Mouse (Mus musculus): ENCODE measurements around the gene Acaca. TPM values are rescaled to one million over a fixed set of nuclear protein-coding genes. Genes with fewer than 3 reads are reported as not detected.

Gene Acaca
- polyA plus RNA-seq, 1 experiment, result 29.9 TPM

- H3K79me3 ChIP-seq (ENCODE audit: low read depth), result peaks cover 45% of the 10 kb centered on the region
- no peaks in the 10 kb centered on the region for H3K27me3 ChIP-seq (ENCODE audit: control insufficient read depth, insufficient read depth, insufficient read length)
- no peak overlapping the region for H3K4me3 ChIP-seq (ENCODE audit: insufficient read depth, poor library complexity, severe bottlenecking)
- no peak for TF ChIP-seq MYOD1 (IDR thresholded peaks at IDR 0.05; ENCODE audit: control insufficient read depth, insufficient read length, low read depth)
- TF ChIP-seq MYOG (IDR thresholded peaks at IDR 0.05; ENCODE audit: control insufficient read depth, extremely low read depth, insufficient read length), result no peak
- no peak for TF ChIP-seq MAX (IDR thresholded peaks at IDR 0.05)
- no peak for TF ChIP-seq CTCF (IDR thresholded peaks at IDR 0.05; ENCODE audit: control insufficient read depth, insufficient read depth, insufficient read length)
- no peak for TF ChIP-seq CEBPB (IDR thresholded peaks at IDR 0.05; ENCODE audit: low read depth)
- TF ChIP-seq USF1 (IDR thresholded peaks at IDR 0.05; ENCODE audit: low read depth), result no peak
- no peak for TF ChIP-seq FOSL1 (IDR thresholded peaks at IDR 0.05; ENCODE audit: insufficient read depth, low read length, poor library complexity, severe bottlenecking)
- peaks cover 4% of the 10 kb centered on the region for H3K36me3 ChIP-seq (ENCODE audit: control insufficient read depth, insufficient read depth)
- H3K79me2 ChIP-seq (ENCODE audit: control insufficient read depth, insufficient read depth), result peaks cover 66% of the 10 kb centered on the region
- no peak overlapping the region for H3ac ChIP-seq (ENCODE audit: control insufficient read depth, insufficient read length, low read depth)
Measured at GRCm38 (mm10) chr11:84181286-84181685, 51.8 kb downstream of the Acaca start.

- Histone ChIP-seq H3ac (ENCODE audit: control insufficient read depth, insufficient read length, low read depth) (no peak overlapping the region), H3K79me3 (ENCODE audit: low read depth) (peaks cover 38% of the 10 kb centered on the region), H3K79me2 (ENCODE audit: control insufficient read depth, insufficient read depth) (peaks cover 91% of the 10 kb centered on the region), H3K27me3 (ENCODE audit: control insufficient read depth, insufficient read depth, insufficient read length) (no peaks in the 10 kb centered on the region), H3K36me3 (ENCODE audit: control insufficient read depth, insufficient read depth) (no peaks in the 10 kb centered on the region), H3K4me3 (ENCODE audit: insufficient read depth, poor library complexity, severe bottlenecking) (no peak overlapping the region)
- TF ChIP-seq MYOD1 (IDR thresholded peaks at IDR 0.05; ENCODE audit: control insufficient read depth, insufficient read length, low read depth) (no peak), USF1 (IDR thresholded peaks at IDR 0.05; ENCODE audit: low read depth) (no peak), MYOG (IDR thresholded peaks at IDR 0.05; ENCODE audit: control insufficient read depth, extremely low read depth, insufficient read length) (no peak)
Measured at GRCm38 (mm10) chr11:84188530-84188929, 59.1 kb downstream of the Acaca start.

GRCm38 (mm10) chr11:84190581-84191233 is 61.2 kb downstream of the Acaca start:
- H3K27me3 ChIP-seq (ENCODE audit: control insufficient read depth, insufficient read depth, insufficient read length), result no peaks in the 10 kb centered on the region
- H3ac ChIP-seq (ENCODE audit: control insufficient read depth, insufficient read length, low read depth), result no peak overlapping the region
- peaks cover 78% of the 10 kb centered on the region for H3K79me2 ChIP-seq (ENCODE audit: control insufficient read depth, insufficient read depth)
- no peak overlapping the region for H3K4me3 ChIP-seq (ENCODE audit: insufficient read depth, poor library complexity, severe bottlenecking)
- H3K79me3 ChIP-seq (ENCODE audit: low read depth), result peaks cover 24% of the 10 kb centered on the region
- TF ChIP-seq USF1 (IDR thresholded peaks at IDR 0.05; ENCODE audit: low read depth) (no peak), MAX (IDR thresholded peaks at IDR 0.05) (no peak), FOSL1 (IDR thresholded peaks at IDR 0.05; ENCODE audit: insufficient read depth, low read length, poor library complexity, severe bottlenecking) (no peak), MYOD1 (IDR thresholded peaks at IDR 0.05; ENCODE audit: control insufficient read depth, insufficient read length, low read depth) (no peak), MYOG (IDR thresholded peaks at IDR 0.05; ENCODE audit: control insufficient read depth, extremely low read depth, insufficient read length) (no peak), CEBPB (IDR thresholded peaks at IDR 0.05; ENCODE audit: low read depth) (no peak), CTCF (IDR thresholded peaks at IDR 0.05; ENCODE audit: control insufficient read depth, insufficient read depth, insufficient read length) (no peak)
- peaks cover 5% of the 10 kb centered on the region for H3K36me3 ChIP-seq (ENCODE audit: control insufficient read depth, insufficient read depth)

GRCm38 (mm10) chr11:84193249-84193648 is 63.8 kb downstream of the Acaca start:
- peaks cover 21% of the 10 kb centered on the region for H3K36me3 ChIP-seq (ENCODE audit: control insufficient read depth, insufficient read depth)
- no peak for TF ChIP-seq MYOD1 (IDR thresholded peaks at IDR 0.05; ENCODE audit: control insufficient read depth, insufficient read length, low read depth)
- TF ChIP-seq CTCF (IDR thresholded peaks at IDR 0.05; ENCODE audit: control insufficient read depth, insufficient read depth, insufficient read length), result no peak
- no peak for TF ChIP-seq CEBPB (IDR thresholded peaks at IDR 0.05; ENCODE audit: low read depth)
- no peak for TF ChIP-seq MYOG (IDR thresholded peaks at IDR 0.05; ENCODE audit: control insufficient read depth, extremely low read depth, insufficient read length)
- TF ChIP-seq MAX (IDR thresholded peaks at IDR 0.05), result no peak
- no peak for TF ChIP-seq USF1 (IDR thresholded peaks at IDR 0.05; ENCODE audit: low read depth)
- no peak for TF ChIP-seq FOSL1 (IDR thresholded peaks at IDR 0.05; ENCODE audit: insufficient read depth, low read length, poor library complexity, severe bottlenecking)
- no peak overlapping the region for H3ac ChIP-seq (ENCODE audit: control insufficient read depth, insufficient read length, low read depth)
- no peak overlapping the region for H3K4me3 ChIP-seq (ENCODE audit: insufficient read depth, poor library complexity, severe bottlenecking)
- H3K79me2 ChIP-seq (ENCODE audit: control insufficient read depth, insufficient read depth), result peaks cover 56% of the 10 kb centered on the region
- H3K27me3 ChIP-seq (ENCODE audit: control insufficient read depth, insufficient read depth, insufficient read length), result no peaks in the 10 kb centered on the region
- H3K79me3 ChIP-seq (ENCODE audit: low read depth), result peaks cover 16% of the 10 kb centered on the region

GRCm38 (mm10) chr11:84194751-84195150 is 65.3 kb downstream of the Acaca start:
- Histone ChIP-seq H3K79me3 (ENCODE audit: low read depth) (peaks cover 12% of the 10 kb centered on the region), H3ac (ENCODE audit: control insufficient read depth, insufficient read length, low read depth) (no peak overlapping the region), H3K36me3 (ENCODE audit: control insufficient read depth, insufficient read depth) (peaks cover 32% of the 10 kb centered on the region), H3K79me2 (ENCODE audit: control insufficient read depth, insufficient read depth) (peaks cover 44% of the 10 kb centered on the region), H3K27me3 (ENCODE audit: control insufficient read depth, insufficient read depth, insufficient read length) (no peaks in the 10 kb centered on the region), H3K4me3 (ENCODE audit: insufficient read depth, poor library complexity, severe bottlenecking) (no peak overlapping the region)
- TF ChIP-seq MYOG (IDR thresholded peaks at IDR 0.05; ENCODE audit: control insufficient read depth, extremely low read depth, insufficient read length) (no peak), MYOD1 (IDR thresholded peaks at IDR 0.05; ENCODE audit: control insufficient read depth, insufficient read length, low read depth) (no peak), MAX (IDR thresholded peaks at IDR 0.05) (no peak), CTCF (IDR thresholded peaks at IDR 0.05; ENCODE audit: control insufficient read depth, insufficient read depth, insufficient read length) (no peak), CEBPB (IDR thresholded peaks at IDR 0.05; ENCODE audit: low read depth) (no peak), USF1 (IDR thresholded peaks at IDR 0.05; ENCODE audit: low read depth) (no peak), FOSL1 (IDR thresholded peaks at IDR 0.05; ENCODE audit: insufficient read depth, low read length, poor library complexity, severe bottlenecking) (no peak)
